Mouse (Mus musculus) liver, embryonic 14.5 days (tissue): ENCODE measurements around the gene Fras1. TPM values are rescaled to one million over a fixed set of nuclear protein-coding genes. Genes with fewer than 3 reads are reported as not detected.

Source experiments
- ATAC-seq: fragments of 200-750 bp; cut with Nextera tagmentation; 2 replicates; pipeline ENCODE4 v1.8.0; 2017; ENCODE audit warnings: moderate number of reproducible peaks, mild to moderate bottlenecking, moderate library complexity; ENCODE audit not compliant: insufficient read depth
- DNase-seq, 3 experiments: peaks; one replicate each; pipeline ENCODE4 v3.0.0-alpha.2; 2012 to 2013; ENCODE audit warnings: low read depth in 3 of 3, low spot score in 3 of 3
- H3K27ac ChIP-seq: fragments of 300-500 bp; sonication (generic); 2 replicates; pipeline ENCODE4 v1.5.1; 2014; ENCODE audit warnings: moderate library complexity, mild to moderate bottlenecking, control low read depth, inconsistent platforms
- H3K27me3 ChIP-seq: fragments of 300-500 bp; sonication (generic); 2 replicates; pipeline ENCODE4 v1.6.1; 2014; ENCODE audit warnings: mild to moderate bottlenecking, low read length, moderate library complexity; ENCODE audit not compliant: control insufficient read depth, insufficient read depth
- H3K36me3 ChIP-seq: fragments of 300-500 bp; sonication (generic); replicated peaks from 2 replicates; pipeline ENCODE4 v1.6.1; 2014; ENCODE audit warnings: low read depth; ENCODE audit not compliant: control insufficient read depth, insufficient read depth
- H3K4me1 ChIP-seq, 2 experiments: fragments of 200-500 bp in 1 of 2; fragments of 300-500 bp in 1 of 2; sonication (generic) in 1 of 2; replicated peaks; 2 replicates each; pipeline ENCODE4 v1.6.1; 2012 to 2014; ENCODE audit warnings: antibody characterized with exemption in 1 of 2, inconsistent platforms in 1 of 2, low read length in 1 of 2; ENCODE audit not compliant: control insufficient read depth in 2 of 2, insufficient read depth in 2 of 2
- H3K4me2 ChIP-seq: fragments of 300-500 bp; sonication (generic); 2 replicates; pipeline ENCODE4 v1.6.1; 2014; ENCODE audit warnings: low read depth, mild to moderate bottlenecking, control low read depth, moderate library complexity
- H3K4me3 ChIP-seq, 2 experiments: fragments of 200-500 bp in 1 of 2; fragments of 300-500 bp in 1 of 2; sonication (generic) in 1 of 2; 2 replicates each; pipeline ENCODE4 v1.5.1; 2012 to 2014; ENCODE audit warnings: low read depth in 2 of 2, low read length in 2 of 2, mild to moderate bottlenecking in 2 of 2, control low read depth in 1 of 2, inconsistent platforms in 1 of 2, moderate library complexity in 1 of 2; ENCODE audit not compliant: insufficient read depth in 1 of 2
- H3K9ac ChIP-seq: fragments of 300-500 bp; sonication (generic); replicated peaks from 2 replicates; pipeline ENCODE4 v1.6.1; 2014; ENCODE audit warnings: mild to moderate bottlenecking, control low read depth, moderate library complexity
- H3K9me3 ChIP-seq: fragments of 300-500 bp; sonication (generic); 2 replicates; pipeline ENCODE4 v1.6.1; 2016; ENCODE audit warnings: low read length, mixed read lengths; ENCODE audit not compliant: control insufficient read depth
- CTCF ChIP-seq: IDR thresholded peaks from 2 replicates; pipeline ENCODE4 v1.5.1; 2016; ENCODE audit warnings: antibody characterized with exemption, low read depth, control low read depth
- EP300 ChIP-seq: IDR thresholded peaks from 2 replicates; pipeline ENCODE4 v1.6.1; 2016; ENCODE audit warnings: antibody characterized with exemption, low read depth
- WGBS: fragments of 180-500 bp; shearing (Covaris S2); extraction: QIAGEN DNeasy Blood & Tissue Kit; methylation state at CpG from one replicate; pipeline ENCODE4 v1.1.7; 2014; ENCODE audit not compliant: insufficient replicate concordance; 5-methylcytosine and 5-hydroxymethylcytosine counted together
- polyA plus RNA-seq, 2 experiments: library from polyadenylated mRNA; depleted of rRNA in 1 of 2; stranded (reverse) in 1 of 2; unstranded in 1 of 2; fragments of >200 nt; fragmentation: Nextera tagmentation in 1 of 2; extraction: Ambion mirVana in 1 of 2; gene quantifications; 2 replicates each; pipeline versions ENCODE4 v1.2.1 to v1.2.3; 2012 to 2014

The Fras1 gene
- polyA plus RNA-seq, 2 experiments, result 0.46 to 1.1 TPM

DNA sequence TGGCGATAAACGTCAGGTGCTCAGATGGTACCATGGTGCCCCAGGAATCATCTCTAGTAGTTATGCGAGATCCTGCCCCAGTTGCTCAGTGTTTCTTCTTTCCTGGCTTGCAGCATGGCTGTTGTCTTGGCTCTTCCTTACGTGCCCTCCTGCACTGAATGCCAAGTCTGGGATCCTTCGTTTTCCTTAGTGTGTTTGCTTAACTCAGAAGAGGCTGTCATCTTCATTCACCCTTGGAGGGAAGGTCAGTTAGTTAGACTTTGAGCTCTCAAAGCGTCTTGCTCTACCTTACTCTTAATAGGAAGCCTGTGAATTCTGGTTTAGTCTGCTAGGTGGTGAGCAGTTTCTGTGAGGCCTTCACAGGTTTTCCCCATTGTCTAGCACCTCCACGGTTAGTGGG, 73.7 kb downstream of the Fras1 start:
- DNase-seq (no peak), ATAC-seq (no peak)
- H3K9ac ChIP-seq, result no peak overlapping the region
- H3K27ac ChIP-seq, result no peak overlapping the region
- H3K36me3 ChIP-seq, result no peaks in the 10 kb centered on the region
- TF ChIP-seq CTCF (no peak), EP300 (no peak)
- H3K4me3 ChIP-seq, result no peak overlapping the region
- 63% methylated on average over 7 of the region's 7 CpGs for WGBS
- H3K27me3 ChIP-seq, result no peaks in the 10 kb centered on the region
- no peaks in the 10 kb centered on the region for H3K9me3 ChIP-seq
- no peak overlapping the region for H3K4me2 ChIP-seq
- peaks cover 0 to 6% of the 10 kb centered on the region in 2 experiments; a peak in 1 of 4 replicates for H3K4me1 ChIP-seq

DNA sequence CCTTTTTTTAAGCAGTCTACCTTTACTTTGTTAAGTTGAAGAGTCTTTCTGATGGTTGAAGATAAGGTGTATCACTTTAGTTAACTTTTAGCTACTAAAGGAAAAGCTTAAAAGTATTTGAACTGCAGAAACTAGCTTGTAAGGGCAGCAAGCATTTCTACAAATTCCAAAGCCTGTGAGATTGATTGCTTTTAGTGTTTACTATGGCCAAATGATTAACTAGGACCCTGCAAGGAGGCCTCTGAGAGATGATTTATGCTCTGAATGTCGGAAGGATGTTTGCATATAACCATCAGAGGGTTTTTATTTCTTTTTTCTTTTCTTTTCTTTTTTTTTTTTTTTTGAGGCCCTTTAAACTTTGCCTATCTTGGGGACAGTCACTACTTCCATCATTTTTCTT, 78.3 kb downstream of the Fras1 start:
- WGBS, result 48% methylated on average over 1 of the region's 1 CpGs

GRCm38 (mm10) chr5:96453386-96453785, 79.6 kb downstream of the Fras1 start:
- no peak overlapping the region for H3K9ac ChIP-seq
- TF ChIP-seq EP300 (no peak), CTCF (no peak)
- no peaks in the 10 kb centered on the region for H3K9me3 ChIP-seq
- no peak overlapping the region for H3K4me3 ChIP-seq
- H3K4me2 ChIP-seq, result no peak overlapping the region
- no peaks in the 10 kb centered on the region for H3K27me3 ChIP-seq
- DNase-seq (no peak), ATAC-seq (no peak)
- WGBS, result 67% methylated on average over 5 of the region's 5 CpGs
- no peaks in the 10 kb centered on the region for H3K36me3 ChIP-seq
- no peak overlapping the region for H3K27ac ChIP-seq
- H3K4me1 ChIP-seq, result peaks cover 0 to 8% of the 10 kb centered on the region in 2 experiments; a peak in 1 of 4 replicates

More for the DNA sequence above, 78.3 kb downstream of the Fras1 start:
- DNase-seq (no peak), ATAC-seq (no peak)
- no peaks in the 10 kb centered on the region for H3K27me3 ChIP-seq
- H3K9ac ChIP-seq, result no peak overlapping the region
- TF ChIP-seq CTCF, result no peak
- no peak for TF ChIP-seq EP300
- no peak overlapping the region for H3K27ac ChIP-seq
- no peaks in the 10 kb centered on the region for H3K36me3 ChIP-seq
- no peak overlapping the region for H3K4me3 ChIP-seq
- no peaks in the 10 kb centered on the region for H3K9me3 ChIP-seq
- no peak overlapping the region for H3K4me2 ChIP-seq
- H3K4me1 ChIP-seq, result peaks cover 0 to 8% of the 10 kb centered on the region in 2 experiments; a peak in 1 of 4 replicates

- 61% methylated on average over 3 of the region's 3 CpGs for WGBS
- no peaks in the 10 kb centered on the region for H3K27me3 ChIP-seq
- H3K27ac ChIP-seq, result no peak overlapping the region
- TF ChIP-seq EP300 (no peak), CTCF (no peak)
- peaks cover 0 to 14% of the 10 kb centered on the region in 2 experiments; a peak in 2 of 4 replicates for H3K4me1 ChIP-seq
- DNase-seq (no peak), ATAC-seq (no peak)
- no peak overlapping the region for H3K4me2 ChIP-seq
- no peak overlapping the region for H3K9ac ChIP-seq
- H3K4me3 ChIP-seq, result no peak overlapping the region
- no peaks in the 10 kb centered on the region for H3K36me3 ChIP-seq
- no peaks in the 10 kb centered on the region for H3K9me3 ChIP-seq
These were observed 80.7 kb downstream of the Fras1 start for GRCm38 (mm10) chr5:96454422-96454821.

DNA sequence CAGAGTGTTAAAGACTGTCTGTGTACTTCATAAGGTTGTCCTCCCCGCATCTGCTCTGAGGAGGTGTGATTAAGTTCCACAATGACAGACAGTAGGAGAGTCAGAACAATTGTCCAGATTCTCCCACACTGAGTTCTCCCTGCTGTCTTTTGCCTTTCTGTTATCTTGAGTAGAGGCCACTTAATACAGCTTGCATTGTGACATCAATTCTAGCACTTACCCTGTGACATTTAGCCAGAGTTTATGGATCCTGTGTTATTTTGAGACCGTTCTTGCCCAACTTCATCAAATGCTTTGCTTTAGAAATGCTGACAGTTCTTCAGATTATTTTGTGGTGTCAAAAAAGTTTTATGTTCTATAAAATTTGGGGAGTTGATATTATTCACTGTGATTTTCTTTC, 81.5 kb downstream of the Fras1 start:
- DNase-seq (no peak), ATAC-seq (no peak)
- H3K36me3 ChIP-seq, result no peaks in the 10 kb centered on the region
- H3K9ac ChIP-seq, result no peak overlapping the region
- H3K9me3 ChIP-seq, result no peaks in the 10 kb centered on the region
- no peak overlapping the region for H3K4me3 ChIP-seq
- no peaks in the 10 kb centered on the region for H3K27me3 ChIP-seq
- H3K4me2 ChIP-seq, result no peak overlapping the region
- H3K4me1 ChIP-seq, result peaks cover 0 to 16% of the 10 kb centered on the region in 2 experiments; a peak in 2 of 4 replicates
- TF ChIP-seq CTCF (no peak), EP300 (no peak)
- 61% methylated on average over 2 of the region's 2 CpGs for WGBS
- H3K27ac ChIP-seq, result no peak overlapping the region
